Mouse (Mus musculus) kidney, embryonic 14.5 days (tissue): Measurements from ENCODE around the gene Pak6. TPM values are rescaled to one million over a fixed set of nuclear protein-coding genes. Genes with fewer than 3 reads are reported as not detected.

Experiments used
- ATAC-seq: fragments of 200-750 bp; cut with Nextera tagmentation; 2 replicates; pipeline ENCODE4 v1.8.0; 2017; ENCODE audit warnings: moderate number of reproducible peaks, mild to moderate bottlenecking, moderate TSS enrichment, moderate library complexity; ENCODE audit not compliant: low FRiP score, low TSS enrichment
- H3K27ac ChIP-seq: fragments of 300-500 bp; sonication (generic); 2 replicates; pipeline ENCODE4 v1.5.1; 2014; ENCODE audit warnings: low read depth, mild to moderate bottlenecking, low read length, moderate library complexity, mixed read lengths
- H3K27me3 ChIP-seq: fragments of 300-500 bp; sonication (generic); 2 replicates; pipeline ENCODE4 v1.6.1; 2014; ENCODE audit warnings: mild to moderate bottlenecking, low read length; ENCODE audit not compliant: control insufficient read depth, insufficient read depth
- H3K36me3 ChIP-seq: fragments of 300-500 bp; sonication (generic); 2 replicates; pipeline ENCODE4 v1.6.1; 2014; ENCODE audit warnings: low read length, mixed read lengths; ENCODE audit not compliant: control insufficient read depth, insufficient read depth
- H3K4me1 ChIP-seq: fragments of 300-500 bp; sonication (generic); 2 replicates; pipeline ENCODE4 v1.6.1; 2014; ENCODE audit warnings: low read length, mixed read lengths; ENCODE audit not compliant: control insufficient read depth, insufficient read depth
- H3K4me2 ChIP-seq: fragments of 300-500 bp; sonication (generic); replicated peaks from 2 replicates; pipeline ENCODE4 v1.6.1; 2014; ENCODE audit warnings: low read depth, mild to moderate bottlenecking, low read length
- H3K4me3 ChIP-seq: fragments of 300-500 bp; sonication (generic); 2 replicates; pipeline ENCODE4 v1.5.1; 2014; ENCODE audit warnings: mild to moderate bottlenecking, low read length
- H3K9ac ChIP-seq: fragments of 300-500 bp; sonication (generic); 2 replicates; pipeline ENCODE4 v1.6.1; 2014; ENCODE audit warnings: low read depth, mild to moderate bottlenecking, low read length, moderate library complexity
- H3K9me3 ChIP-seq: fragments of 300-500 bp; sonication (generic); 2 replicates; pipeline ENCODE4 v1.6.1; 2016; ENCODE audit warnings: low read length; ENCODE audit not compliant: control insufficient read depth
- WGBS: fragments of 180-500 bp; shearing (Covaris S2); extraction: QIAGEN DNeasy Blood & Tissue Kit; methylation state at CpG from one replicate; pipeline ENCODE4 v1.1.7; 2014; 5-methylcytosine and 5-hydroxymethylcytosine counted together
- polyA plus RNA-seq: library from polyadenylated mRNA; unstranded; fragments of >200 nt; fragmentation: Nextera tagmentation; extraction: Ambion mirVana; gene quantifications from 2 replicates; pipeline ENCODE4 v1.2.1, GENCODE M21; 2014

Gene Pak6
- polyA plus RNA-seq, 1 experiment from 2014 or later: 0.54 TPM

GRCm38 (mm10) chr2:118685088-118685487 lies 22.0 kb downstream of the Pak6 start:
- Histone ChIP-seq H3K27ac (no peak overlapping the region), H3K36me3 (no peaks in the 10 kb centered on the region), H3K4me1 (peaks cover 4% of the 10 kb centered on the region; the same call in 1 of the 2 replicates), H3K4me3 (no peak overlapping the region), H3K9ac (no peak overlapping the region), H3K9me3 (no peaks in the 10 kb centered on the region), H3K4me2 (no peak overlapping the region), H3K27me3 (0 out of 2 replicates have a peak, but pooled peaks cover 3% of the 10 kb centered on the region)
- no peak for ATAC-seq
- WGBS: 72% methylated on average over 4 of the region's 4 CpGs

GRCm38 (mm10) chr2:118686693-118687092 lies 23.6 kb downstream of the Pak6 start:
- no peaks in the 10 kb centered on the region for H3K36me3 ChIP-seq
- H3K4me1 ChIP-seq: peaks cover 4% of the 10 kb centered on the region; the same call in 1 of the 2 replicates
- 67% methylated on average over 8 of the region's 8 CpGs for WGBS
- H3K9me3 ChIP-seq: no peaks in the 10 kb centered on the region
- H3K9ac ChIP-seq: no peak overlapping the region
- H3K4me3 ChIP-seq: no peak overlapping the region
- H3K27ac ChIP-seq: no peak overlapping the region
- no peak overlapping the region for H3K4me2 ChIP-seq
- ATAC-seq: no peak
- H3K27me3 ChIP-seq: 0 out of 2 replicates have a peak, but pooled peaks cover 3% of the 10 kb centered on the region

GRCm38 (mm10) chr2:118687791-118688190 lies 24.7 kb downstream of the Pak6 start:
- Histone ChIP-seq H3K9ac (no peak overlapping the region), H3K4me3 (no peak overlapping the region), H3K27ac (no peak overlapping the region), H3K36me3 (no peaks in the 10 kb centered on the region), H3K9me3 (no peaks in the 10 kb centered on the region), H3K4me2 (no peak overlapping the region), H3K4me1 (no peaks in the 10 kb centered on the region), H3K27me3 (0 out of 2 replicates have a peak, but pooled peaks cover 3% of the 10 kb centered on the region)
- WGBS: 91% methylated on average over 3 of the region's 3 CpGs
- ATAC-seq: no peak

- Histone ChIP-seq H3K9me3 (no peaks in the 10 kb centered on the region), H3K4me3 (no peak overlapping the region), H3K9ac (no peak overlapping the region), H3K36me3 (no peaks in the 10 kb centered on the region), H3K4me1 (no peaks in the 10 kb centered on the region), H3K27me3 (peaks cover 6% of the 10 kb centered on the region; the same call in 1 of the 2 replicates), H3K27ac (no peak overlapping the region), H3K4me2 (no peak overlapping the region)
- 86% methylated on average over 10 of the region's 10 CpGs for WGBS
- ATAC-seq: no peak
Observed at GRCm38 (mm10) chr2:118689875-118690274, 26.8 kb downstream of the Pak6 start.

GRCm38 (mm10) chr2:118693370-118693966 lies 30.4 kb downstream of the Pak6 start:
- Histone ChIP-seq H3K9ac (no peak overlapping the region), H3K4me1 (no peaks in the 10 kb centered on the region; the same call in 1 of the 2 replicates), H3K4me2 (no peak overlapping the region), H3K36me3 (no peaks in the 10 kb centered on the region), H3K27ac (no peak overlapping the region), H3K27me3 (peaks cover 15% of the 10 kb centered on the region), H3K4me3 (no peak overlapping the region), H3K9me3 (no peaks in the 10 kb centered on the region)
- 80% methylated on average over 19 of the region's 19 CpGs for WGBS
- ATAC-seq: no peak

GRCm38 (mm10) chr2:118695677-118696232 lies 32.7 kb downstream of the Pak6 start:
- 26% methylated on average over 11 of the region's 11 CpGs for WGBS
- Histone ChIP-seq H3K9ac (no peak overlapping the region), H3K27me3 (peaks cover 24% of the 10 kb centered on the region), H3K4me1 (peaks cover 5% of the 10 kb centered on the region), H3K4me2 (no peak overlapping the region), H3K36me3 (no peaks in the 10 kb centered on the region), H3K9me3 (no peaks in the 10 kb centered on the region), H3K4me3 (no peak overlapping the region), H3K27ac (no peak overlapping the region)
- ATAC-seq: no peak

- WGBS: 49% methylated on average over 21 of the region's 21 CpGs
- no peak overlapping the region for H3K27ac ChIP-seq
- peaks cover 33% of the 10 kb centered on the region for H3K27me3 ChIP-seq
- H3K4me2 ChIP-seq: no peak overlapping the region
- no peak for ATAC-seq
- H3K9me3 ChIP-seq: no peaks in the 10 kb centered on the region
- H3K4me1 ChIP-seq: peaks cover 7% of the 10 kb centered on the region
- H3K4me3 ChIP-seq: no peak overlapping the region
- no peaks in the 10 kb centered on the region for H3K36me3 ChIP-seq
- H3K9ac ChIP-seq: no peak overlapping the region
Observed at GRCm38 (mm10) chr2:118696451-118697308, 33.6 kb downstream of the Pak6 start.

- WGBS: 36% methylated on average over 5 of the region's 5 CpGs
Observed at GRCm38 (mm10) chr2:118697311-118697877, 34.3 kb downstream of the Pak6 start.

More at GRCm38 (mm10) chr2:118697311-118697877, 34.3 kb downstream of the Pak6 start:
- Histone ChIP-seq H3K4me3 (no peak overlapping the region), H3K9ac (no peak overlapping the region), H3K4me1 (peaks cover 10% of the 10 kb centered on the region), H3K4me2 (no peak overlapping the region), H3K9me3 (no peaks in the 10 kb centered on the region), H3K36me3 (no peaks in the 10 kb centered on the region), H3K27me3 (peaks cover 40% of the 10 kb centered on the region), H3K27ac (no peak overlapping the region)
- no peak for ATAC-seq
